Comparison of ENCODE assay signal across 7 mouse cellular contexts in the genomic region with DNA sequence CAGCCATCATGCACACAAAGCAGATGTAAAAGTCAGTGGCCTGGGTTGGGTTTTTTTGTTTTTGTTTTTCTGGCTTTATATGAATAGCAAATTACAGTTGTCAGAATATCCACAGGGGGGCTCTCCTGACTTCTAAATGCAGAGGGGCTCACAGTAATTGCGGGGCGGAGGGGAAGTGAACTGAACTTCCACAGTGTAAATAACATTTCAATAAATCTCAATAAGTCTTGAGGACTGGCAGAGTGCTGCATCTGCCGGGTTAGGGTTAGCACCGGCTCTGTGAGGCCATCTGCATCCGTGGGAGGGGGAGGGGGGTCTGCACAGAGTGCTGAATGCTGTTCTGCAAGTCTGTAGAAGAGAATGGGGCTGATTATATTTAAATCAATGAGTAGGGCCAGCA. TPM values are rescaled to one million over a fixed set of nuclear protein-coding genes. Genes with fewer than 3 reads are reported as not detected.
A peak's percentile ranks its signal among the peaks of the same experiment; 100 is the strongest.
DNase-seq lines count a peak whose midpoint lies in the region; ATAC-seq lines count a peak whose summit lies in the region.

No protein-coding gene starts in this region.

- peaks cover 16% of the 10 kb centered on the region for H3K4me1 ChIP-seq in forebrain, embryonic 13.5 days

- WGBS in forebrain, embryonic 13.5 days: 15% methylated on average over 5 of the region's 5 CpGs

- H3K9ac ChIP-seq in forebrain, embryonic 13.5 days: no peak overlapping the region

- no peaks in the 10 kb centered on the region for H3K27me3 ChIP-seq in forebrain, embryonic 13.5 days

- no peak overlapping the region for H3K27ac ChIP-seq in forebrain, embryonic 13.5 days

- no peak overlapping the region for H3K4me3 ChIP-seq in forebrain, embryonic 13.5 days

- 0 out of 2 replicates have a peak, but pooled peaks cover 3% of the 10 kb centered on the region for H3K9me3 ChIP-seq in forebrain, embryonic 13.5 days (replicated peaks)

- ATAC-seq in forebrain, embryonic 13.5 days: peak; percentile 73

- DNase-seq in right cerebral cortex, postnatal 10 days (ENCODE audit: low spot score in 2 of 2): peak; percentile 61 to 65
- no peak for DNase-seq in right cerebral cortex, postnatal 25 days
- peak; percentile 51 to 68 for DNase-seq in kidney, postnatal 4 days
- DNase-seq in retina, embryonic 14.5 days (ENCODE audit: low spot score): peak; percentile 79
- no peak for DNase-seq in urinary bladder, adult 2 months (ENCODE audit: low spot score)
- DNase-seq in heart, adult 8-10 months (ENCODE audit: low spot score): no peak

- no peaks in the 10 kb centered on the region for H3K36me3 ChIP-seq in forebrain, embryonic 13.5 days (ENCODE audit: poor library complexity, severe bottlenecking)

- H3K4me2 ChIP-seq in forebrain, embryonic 13.5 days: no peak overlapping the region

RNA-seq across cellular contexts. Expression of a gene that starts 50.3 kb away (rescaled TPM):
- polyA plus RNA-seq in forebrain, embryonic 13.5 days (2015; fragmentation: Nextera tagmentation; extraction: Ambion mirVana): 25.3 and 28.7 TPM in 2 replicates
- polyA plus RNA-seq in urinary bladder, adult 2 months (2012; rRNA removed): 5.2 and 6.3 TPM in 2 replicates
- 1 to 10 TPM; 3.5 to 6.6 (median 4.9) TPM for total RNA-seq in heart, adult 8-10 months (2022)

Comparison
In these comparisons a context has a peak if more than half of its experiments do, and no peak if none do; other contexts are left out.
1. DNase-seq: peak in right cerebral cortex, postnatal 10 days (2 of 2), kidney, postnatal 4 days (2 of 2) and retina, embryonic 14.5 days (single experiment); none in right cerebral cortex, postnatal 25 days (single experiment), urinary bladder, adult 2 months (single experiment) and heart, adult 8-10 months (single experiment).